Mouse (Mus musculus) testis, adult 2 months (tissue): ENCODE measurements around the gene Tra2b.

ENCODE experiments used
- CTCF ChIP-seq: fragments of 200-500 bp; IDR thresholded peaks from 2 replicates; pipeline ENCODE4 v1.5.1; 2012; ENCODE audit warnings: low read depth, mild to moderate bottlenecking, inconsistent platforms, low read length, moderate library complexity; ENCODE audit not compliant: control insufficient read depth, insufficient read depth, insufficient replicate concordance
- POLR2A ChIP-seq: fragments of 200-500 bp; IDR thresholded peaks from 2 replicates; pipeline ENCODE4 v1.6.1; 2012; ENCODE audit warnings: low read depth, mild to moderate bottlenecking, inconsistent platforms, low read length, moderate library complexity; ENCODE audit not compliant: control insufficient read depth

GRCm38 (mm10) chr16:22264962-22265848 is 600 bp downstream of the Tra2b start:
- TF ChIP-seq CTCF (no peak), POLR2A (no peak)
